Mouse (Mus musculus) kidney, adult 2 months (tissue): Measurements from ENCODE around the gene Gipr.

Experiments used
- CTCF ChIP-seq: fragments of 200-500 bp; conservative IDR thresholded peaks from 2 replicates; pipeline ENCODE4 v1.5.1; 2011; ENCODE audit warnings: low read depth, mild to moderate bottlenecking, control low read depth, low read length, moderate library complexity, mixed read lengths; ENCODE audit not compliant: insufficient read depth, insufficient read length
- POLR2A ChIP-seq: fragments of 200-500 bp; IDR thresholded peaks from one replicate; pipeline ENCODE4 v1.6.1; 2011; ENCODE audit warnings: low read depth, low read length, control low read depth

GRCm38 (mm10) chr7:19208201-19208910 is 42.4 kb upstream of the Gipr start:
- TF ChIP-seq CTCF (no peak), POLR2A (no peak)
